Mouse (Mus musculus): ENCODE results near the gene Gramd1a. TPM values are rescaled to one million over a fixed set of nuclear protein-coding genes. Genes with fewer than 3 reads are reported as not detected.

Gene Gramd1a
- total and polyA plus RNA-seq, 2 experiments from 2014 or later, result 25.9 to 53.9 TPM

GRCm38 (mm10) chr7:31118486-31118885, 37.2 kb downstream of the Gramd1a start:
- no peaks in the 10 kb centered on the region for H3K36me3 ChIP-seq (replicated peaks; ENCODE audit: control insufficient read depth, insufficient read depth, low read length)
- ATAC-seq (ENCODE audit: insufficient read depth, low read depth) (peak; percentile 20; the same call in 1 of the 2 replicates), DNase-seq (ENCODE audit: low spot score) (peak; percentile 18)
- H3K4me2 ChIP-seq (ENCODE audit: low read depth, low read length), result no peak overlapping the region
- H3K9me3 ChIP-seq (replicated peaks; ENCODE audit: control insufficient read depth, low read length), result no peaks in the 10 kb centered on the region
- H3K27ac ChIP-seq (ENCODE audit: low read depth), result peak overlapping the region; percentile 46
- no peak overlapping the region for H3K4me3 ChIP-seq (ENCODE audit: low read depth, low read length)
- TF ChIP-seq CTCF (IDR thresholded peaks at IDR 0.05; ENCODE audit: low read depth), result no peak
- no peak for TF ChIP-seq EP300 (IDR thresholded peaks at IDR 0.05; ENCODE audit: low read depth)
- H3K9ac ChIP-seq (replicated peaks; ENCODE audit: low read depth, low read length), result no peak overlapping the region
- peaks cover 11% of the 10 kb centered on the region for H3K4me1 ChIP-seq (ENCODE audit: control insufficient read depth, insufficient read depth)
- 0 out of 2 replicates have a peak, but pooled peaks cover 2% of the 10 kb centered on the region for H3K27me3 ChIP-seq (ENCODE audit: control insufficient read depth, insufficient read depth, low read length)
- 21% methylated on average over 7 of the region's 7 CpGs for WGBS

GRCm38 (mm10) chr7:31117465-31117864, 38.2 kb downstream of the Gramd1a start:
- H3K36me3 ChIP-seq (replicated peaks; ENCODE audit: control insufficient read depth, insufficient read depth, low read length), result no peaks in the 10 kb centered on the region
- H3K9me3 ChIP-seq (replicated peaks; ENCODE audit: control insufficient read depth, low read length), result no peaks in the 10 kb centered on the region
- DNase-seq (ENCODE audit: low spot score), result no peak
- peaks cover 11% of the 10 kb centered on the region for H3K4me1 ChIP-seq (ENCODE audit: control insufficient read depth, insufficient read depth)
- H3K4me2 ChIP-seq (ENCODE audit: low read depth, low read length), result no peak overlapping the region
- 84% methylated on average over 11 of the region's 11 CpGs for whole genome bisulfite sequencing
- H3K27ac ChIP-seq (ENCODE audit: low read depth), result no peak overlapping the region
- H3K9ac ChIP-seq (replicated peaks; ENCODE audit: low read depth, low read length), result no peak overlapping the region
- TF ChIP-seq EP300 (IDR thresholded peaks at IDR 0.05; ENCODE audit: low read depth) (no peak), CTCF (IDR thresholded peaks at IDR 0.05; ENCODE audit: low read depth) (no peak)
- ATAC-seq (ENCODE audit: insufficient read depth, low read depth), result no peak
- no peaks in the 10 kb centered on the region for H3K27me3 ChIP-seq (ENCODE audit: control insufficient read depth, insufficient read depth, low read length)
- no peak overlapping the region for H3K4me3 ChIP-seq (ENCODE audit: low read depth, low read length)

GRCm38 (mm10) chr7:31116721-31117145, 39.0 kb downstream of the Gramd1a start:
- H3K4me3 ChIP-seq (ENCODE audit: low read depth, low read length), result no peak overlapping the region
- H3K27me3 ChIP-seq (ENCODE audit: control insufficient read depth, insufficient read depth, low read length), result no peaks in the 10 kb centered on the region
- no peak for DNase-seq (ENCODE audit: low spot score)
- H3K27ac ChIP-seq (ENCODE audit: low read depth), result no peak overlapping the region
- H3K4me1 ChIP-seq (ENCODE audit: control insufficient read depth, insufficient read depth), result peaks cover 11% of the 10 kb centered on the region
- no peaks in the 10 kb centered on the region for H3K36me3 ChIP-seq (replicated peaks; ENCODE audit: control insufficient read depth, insufficient read depth, low read length)
- H3K9ac ChIP-seq (replicated peaks; ENCODE audit: low read depth, low read length), result no peak overlapping the region
- 65% methylated on average over 15 of the region's 16 CpGs for WGBS
- no peak for TF ChIP-seq CTCF (IDR thresholded peaks at IDR 0.05; ENCODE audit: low read depth)
- TF ChIP-seq EP300 (IDR thresholded peaks at IDR 0.05; ENCODE audit: low read depth), result no peak
- H3K4me2 ChIP-seq (ENCODE audit: low read depth, low read length), result no peak overlapping the region
- ATAC-seq (ENCODE audit: insufficient read depth, low read depth), result no peak
- no peaks in the 10 kb centered on the region for H3K9me3 ChIP-seq (replicated peaks; ENCODE audit: control insufficient read depth, low read length)

GRCm38 (mm10) chr7:31115587-31116043, 40.1 kb downstream of the Gramd1a start:
- DNase-seq (ENCODE audit: low spot score), result peak; percentile 77
- no peaks in the 10 kb centered on the region for H3K27me3 ChIP-seq (ENCODE audit: control insufficient read depth, insufficient read depth, low read length)
- TF ChIP-seq EP300 (IDR thresholded peaks at IDR 0.05; ENCODE audit: low read depth) (peak; percentile 76), CTCF (IDR thresholded peaks at IDR 0.05; ENCODE audit: low read depth) (no peak)
- H3K4me2 ChIP-seq (ENCODE audit: low read depth, low read length), result 0 out of 2 replicates have a peak overlapping the region, but pooled peaks have one; percentile 10
- H3K27ac ChIP-seq (ENCODE audit: low read depth), result peak overlapping the region; percentile 81
- H3K4me1 ChIP-seq (ENCODE audit: control insufficient read depth, insufficient read depth), result peaks cover 11% of the 10 kb centered on the region
- H3K9me3 ChIP-seq (replicated peaks; ENCODE audit: control insufficient read depth, low read length), result no peaks in the 10 kb centered on the region
- ATAC-seq (ENCODE audit: insufficient read depth, low read depth), result peak; percentile 87
- 15% methylated on average over 17 of the region's 17 CpGs for WGBS
- no peak overlapping the region for H3K4me3 ChIP-seq (ENCODE audit: low read depth, low read length)
- 0 out of 2 replicates have a peak overlapping the region, but pooled peaks have one; percentile 40 for H3K9ac ChIP-seq (replicated peaks; ENCODE audit: low read depth, low read length)
- H3K36me3 ChIP-seq (replicated peaks; ENCODE audit: control insufficient read depth, insufficient read depth, low read length), result no peaks in the 10 kb centered on the region

GRCm38 (mm10) chr7:31115182-31115581, 40.5 kb downstream of the Gramd1a start, which contains the start of gene Hpn:
Hpn (minus strand) TSS chr7:31115290.
- H3K9me3 ChIP-seq (replicated peaks; ENCODE audit: control insufficient read depth, low read length), result no peaks in the 10 kb centered on the region
- H3K27ac ChIP-seq (ENCODE audit: low read depth), result peak within 1 kb of the TSS; percentile 81
- no peaks in the 10 kb centered on the region for H3K36me3 ChIP-seq (replicated peaks; ENCODE audit: control insufficient read depth, insufficient read depth, low read length)
- peak within 1 kb of the TSS; percentile 40; the same call in 1 of the 2 replicates for H3K9ac ChIP-seq (replicated peaks; ENCODE audit: low read depth, low read length)
- TF ChIP-seq CTCF (IDR thresholded peaks at IDR 0.05; ENCODE audit: low read depth) (no peak), EP300 (IDR thresholded peaks at IDR 0.05; ENCODE audit: low read depth) (no peak)
- 26% methylated on average over 11 of the region's 15 CpGs for WGBS
- ATAC-seq (ENCODE audit: insufficient read depth, low read depth) (peak; percentile 18), DNase-seq (ENCODE audit: low spot score) (no peak)
- H3K4me1 ChIP-seq (ENCODE audit: control insufficient read depth, insufficient read depth), result peaks cover 11% of the 10 kb centered on the region
- no peak within 1 kb of the TSS for H3K4me3 ChIP-seq (ENCODE audit: low read depth, low read length)
- 0 out of 2 replicates have a peak within 1 kb of the TSS, but pooled peaks have one; percentile 10 for H3K4me2 ChIP-seq (ENCODE audit: low read depth, low read length)
- no peaks in the 10 kb centered on the region for H3K27me3 ChIP-seq (ENCODE audit: control insufficient read depth, insufficient read depth, low read length)

GRCm38 (mm10) chr7:31114646-31115045, 41.0 kb downstream of the Gramd1a start:
- 76% methylated on average over 10 of the region's 10 CpGs for WGBS
- H3K9me3 ChIP-seq (replicated peaks; ENCODE audit: control insufficient read depth, low read length), result no peaks in the 10 kb centered on the region
- H3K27me3 ChIP-seq (ENCODE audit: control insufficient read depth, insufficient read depth, low read length), result no peaks in the 10 kb centered on the region
- H3K36me3 ChIP-seq (replicated peaks; ENCODE audit: control insufficient read depth, insufficient read depth, low read length), result no peaks in the 10 kb centered on the region
- peaks cover 11% of the 10 kb centered on the region for H3K4me1 ChIP-seq (ENCODE audit: control insufficient read depth, insufficient read depth)
- H3K9ac ChIP-seq (replicated peaks; ENCODE audit: low read depth, low read length), result no peak overlapping the region
- DNase-seq (ENCODE audit: low spot score), result no peak
- H3K4me3 ChIP-seq (ENCODE audit: low read depth, low read length), result no peak overlapping the region
- H3K4me2 ChIP-seq (ENCODE audit: low read depth, low read length), result no peak overlapping the region
- no peak overlapping the region; the same call in 1 of the 2 replicates for H3K27ac ChIP-seq (ENCODE audit: low read depth)
- TF ChIP-seq CTCF (IDR thresholded peaks at IDR 0.05; ENCODE audit: low read depth) (no peak), EP300 (IDR thresholded peaks at IDR 0.05; ENCODE audit: low read depth) (no peak)
- no peak for ATAC-seq (ENCODE audit: insufficient read depth, low read depth)
